Comparison of ENCODE assay signal across 21 mouse cellular contexts in genomic region chr9:5343092-5343491, GRCm38 (mm10). TPM values are rescaled to one million over a fixed set of nuclear protein-coding genes. Genes with fewer than 3 reads are reported as not detected.
DNase-seq lines count a peak whose midpoint lies in the region; ATAC-seq lines count a peak whose summit lies in the region.
"Had no signal": no experiment of that assay in that cellular context is flagged by ENCODE, and none has a peak within 500 bp of the region (broad histone marks: within the 10 kb centered on the region; RNA-seq: fewer than 3 reads in every experiment).

No protein-coding gene starts in this region.

- H3K27me3 ChIP-seq in liver, embryonic 13.5 days, result no peaks in the 10 kb centered on the region
- no peaks in the 10 kb centered on the region for H3K27me3 ChIP-seq in hindbrain, embryonic 13.5 days

- peak; percentile 75 for DNase-seq in 416B (ENCODE audit: low read depth)
- DNase-seq in liver, embryonic 13.5 days, result no peak
- no peak for DNase-seq in lung, postnatal 25 days (ENCODE audit: low spot score)
- no peak for DNase-seq in gastrocnemius, postnatal 4 days (ENCODE audit: low spot score in 2 of 2)
- DNase-seq: adrenal gland, adult 8-10 months; cerebellum, adult 11 months; cerebellum, adult 8-10 months; cerebellum, postnatal 25 days; gastrocnemius, adult 2 months; gastrocnemius, postnatal 25 days; heart, adult 18-20 months; heart, postnatal 10 days; heart, postnatal 4 days had no signal

- no peak overlapping the region for H3K4me3 ChIP-seq in liver, embryonic 13.5 days (replicated peaks)
- no peak overlapping the region for H3K4me3 ChIP-seq in hindbrain, embryonic 13.5 days
- H3K4me3 ChIP-seq: embryonic facial prominence, embryonic 10.5 days; forebrain, embryonic 10.5 days; gastrocnemius, adult 2 months; heart, embryonic 10.5 days had no signal

- H3K36me3 ChIP-seq in liver, embryonic 13.5 days, result no peaks in the 10 kb centered on the region
- H3K36me3 ChIP-seq in hindbrain, embryonic 13.5 days, result no peaks in the 10 kb centered on the region
- H3K36me3 ChIP-seq: embryonic facial prominence, embryonic 10.5 days; forebrain, embryonic 10.5 days; heart, embryonic 10.5 days had no signal

- no peak overlapping the region for H3K27ac ChIP-seq in liver, embryonic 13.5 days
- no peak overlapping the region for H3K27ac ChIP-seq in hindbrain, embryonic 13.5 days
- H3K27ac ChIP-seq: embryonic facial prominence, embryonic 10.5 days; forebrain, embryonic 10.5 days; gastrocnemius, adult 2 months; heart, embryonic 10.5 days; hindbrain, embryonic 14.5 days had no signal

- no peaks in the 10 kb centered on the region for H3K9me3 ChIP-seq in liver, embryonic 13.5 days (replicated peaks)
- H3K9me3 ChIP-seq in hindbrain, embryonic 13.5 days, result no peaks in the 10 kb centered on the region
- H3K9me3 ChIP-seq: embryonic facial prominence, embryonic 10.5 days; forebrain, embryonic 10.5 days; heart, embryonic 10.5 days had no signal

- H3K4me2 ChIP-seq in liver, embryonic 13.5 days, result no peak overlapping the region
- H3K4me2 ChIP-seq in hindbrain, embryonic 13.5 days, result no peak overlapping the region
- H3K4me2 ChIP-seq: hindbrain, embryonic 14.5 days had no signal

- ATAC-seq in common myeloid progenitor, adult 5-6 weeks (replicated peaks; ENCODE audit: low read depth, poor library complexity, severe bottlenecking), result peak; percentile 89
- ATAC-seq in liver, embryonic 13.5 days (ENCODE audit: low read depth), result peak; percentile 39; the same call in 1 of the 2 replicates
- peak; percentile 97 for ATAC-seq in megakaryocyte-erythroid progenitor cell, adult 5-6 weeks (replicated peaks; ENCODE audit: low FRiP score, low TSS enrichment, poor library complexity, severe bottlenecking)
- ATAC-seq in hindbrain, embryonic 13.5 days (ENCODE audit: low FRiP score), result no peak
- ATAC-seq: forebrain, embryonic 14.5 days had no signal

- 23% methylated on average over 1 of the region's 1 CpGs for WGBS in liver, embryonic 13.5 days (ENCODE audit: insufficient replicate concordance)
- WGBS in hindbrain, embryonic 13.5 days, result 91% methylated on average over 1 of the region's 1 CpGs

- no peaks in the 10 kb centered on the region for H3K4me1 ChIP-seq in liver, embryonic 13.5 days (replicated peaks)
- no peaks in the 10 kb centered on the region for H3K4me1 ChIP-seq in hindbrain, embryonic 13.5 days (replicated peaks)
- H3K4me1 ChIP-seq: embryonic facial prominence, embryonic 10.5 days; forebrain, embryonic 10.5 days; heart, embryonic 10.5 days had no signal

- no peak overlapping the region for H3K9ac ChIP-seq in liver, embryonic 13.5 days
- H3K9ac ChIP-seq in hindbrain, embryonic 13.5 days, result no peak overlapping the region
- H3K9ac ChIP-seq: hindbrain, embryonic 14.5 days had no signal

RNA-seq across cellular contexts. Expression of gene Casp12, which starts 2.1 kb away (rescaled TPM):
- total RNA-seq in common myeloid progenitor, adult 5-6 weeks (2017), result 3.0 and 11.7 TPM in 2 replicates
- 0.30 and 0.37 TPM in 2 replicates for polyA plus RNA-seq in liver, embryonic 13.5 days (2015; fragmentation: Nextera tagmentation; extraction: Ambion mirVana)
- not detected in 2 replicates for total RNA-seq in megakaryocyte-erythroid progenitor cell, adult 5-6 weeks (2014; fragmentation: Nextera tagmentation)
- total RNA-seq in megakaryocyte-erythroid progenitor cell, adult 5-6 weeks (2017), result 5.9 TPM in 1 of 2 replicates, not detected in the other
- polyA plus RNA-seq in hindbrain, embryonic 13.5 days (2015; fragmentation: Nextera tagmentation; extraction: Ambion mirVana), result 0.25 and 0.65 TPM in 2 replicates
- 10 to 100 TPM; 10.5 to 14.7 TPM for total RNA-seq in gastrocnemius, postnatal 4 days (2021)
- polyA plus RNA-seq: embryonic facial prominence, embryonic 10.5 days; forebrain, embryonic 10.5 days; heart, embryonic 10.5 days had no signal

RNA-seq across cellular contexts. Expression of gene Casp4, which starts 34.5 kb away (rescaled TPM):
- total RNA-seq in common myeloid progenitor, adult 5-6 weeks (2017), result 23.2 and 25.3 TPM in 2 replicates
- polyA plus RNA-seq in liver, embryonic 13.5 days (2015; fragmentation: Nextera tagmentation; extraction: Ambion mirVana), result 0.58 and 0.68 TPM in 2 replicates
- total RNA-seq in megakaryocyte-erythroid progenitor cell, adult 5-6 weeks (2014; fragmentation: Nextera tagmentation), result 4.3 and 6.9 TPM in 2 replicates
- 7.1 and 16.0 TPM in 2 replicates for total RNA-seq in megakaryocyte-erythroid progenitor cell, adult 5-6 weeks (2017)
- polyA plus RNA-seq in hindbrain, embryonic 13.5 days (2015; fragmentation: Nextera tagmentation; extraction: Ambion mirVana), result 0.43 and 0.61 TPM in 2 replicates
- total RNA-seq in gastrocnemius, postnatal 4 days (2021), result 1 to 10 TPM; 2.7 to 3.0 TPM
- polyA plus RNA-seq: embryonic facial prominence, embryonic 10.5 days; forebrain, embryonic 10.5 days had no signal

RNA-seq across cellular contexts. Expression of gene Casp1, which starts 44.8 kb away (rescaled TPM):
- total RNA-seq in common myeloid progenitor, adult 5-6 weeks (2017), result 51.6 and 60.8 TPM in 2 replicates
- 3.0 and 3.5 TPM in 2 replicates for polyA plus RNA-seq in liver, embryonic 13.5 days (2015; fragmentation: Nextera tagmentation; extraction: Ambion mirVana)
- 3.1 and 3.3 TPM in 2 replicates for total RNA-seq in megakaryocyte-erythroid progenitor cell, adult 5-6 weeks (2014; fragmentation: Nextera tagmentation)
- total RNA-seq in megakaryocyte-erythroid progenitor cell, adult 5-6 weeks (2017), result 4.2 and 13.8 TPM in 2 replicates
- polyA plus RNA-seq in hindbrain, embryonic 13.5 days (2015; fragmentation: Nextera tagmentation; extraction: Ambion mirVana), result 0.65 and 1.2 TPM in 2 replicates
- 1 to 10 TPM; 1.1 TPM for total RNA-seq in gastrocnemius, postnatal 4 days (2021)
